Mouse (Mus musculus) hindbrain, embryonic 13.5 days (tissue): ENCODE data around the gene Gm49380. TPM values are rescaled to one million over a fixed set of nuclear protein-coding genes. Genes with fewer than 3 reads are reported as not detected.

ENCODE experiments used
- ATAC-seq: fragments of 200-750 bp; cut with Nextera tagmentation; 2 replicates; pipeline ENCODE4 v1.8.0; 2017; ENCODE audit warnings: moderate TSS enrichment; ENCODE audit not compliant: low FRiP score
- H3K27ac ChIP-seq: fragments of 300-500 bp; sonication (generic); 2 replicates; pipeline ENCODE4 v1.5.1; 2015; ENCODE audit warnings: inconsistent platforms, mild to moderate bottlenecking, moderate library complexity
- H3K27me3 ChIP-seq: fragments of 300-500 bp; sonication (generic); 2 replicates; pipeline ENCODE4 v1.6.1; 2015; ENCODE audit warnings: mild to moderate bottlenecking, inconsistent platforms
- H3K36me3 ChIP-seq: fragments of 300-500 bp; sonication (generic); 2 replicates; pipeline ENCODE4 v1.6.1; 2015; ENCODE audit warnings: mild to moderate bottlenecking, inconsistent platforms
- H3K4me1 ChIP-seq: fragments of 300-500 bp; sonication (generic); replicated peaks from 2 replicates; pipeline ENCODE4 v1.6.1; 2015; ENCODE audit warnings: inconsistent platforms
- H3K4me2 ChIP-seq: fragments of 300-500 bp; sonication (generic); 2 replicates; pipeline ENCODE4 v1.6.1; 2015; ENCODE audit warnings: inconsistent platforms, mild to moderate bottlenecking, moderate library complexity
- H3K4me3 ChIP-seq: fragments of 300-500 bp; sonication (generic); 2 replicates; pipeline ENCODE4 v1.5.1; 2015; ENCODE audit warnings: mild to moderate bottlenecking, inconsistent platforms
- H3K9ac ChIP-seq: fragments of 300-500 bp; sonication (generic); 2 replicates; pipeline ENCODE4 v1.6.1; 2015; ENCODE audit warnings: mild to moderate bottlenecking, inconsistent platforms
- H3K9me3 ChIP-seq: fragments of 300-500 bp; sonication (generic); 2 replicates; pipeline ENCODE4 v1.6.1; 2016; ENCODE audit warnings: inconsistent platforms
- WGBS: fragments of 180-500 bp; shearing (Covaris S2); methylation state at CpG from one replicate; pipeline ENCODE4 v1.1.7; 2015; 5-methylcytosine and 5-hydroxymethylcytosine counted together
- polyA plus RNA-seq: library from polyadenylated mRNA; unstranded; fragments of >200 nt; fragmentation: Nextera tagmentation; extraction: Ambion mirVana; gene quantifications from 2 replicates; pipeline ENCODE4 v1.2.1, GENCODE M21; 2015

Gm49380 gene
- polyA plus RNA-seq, 1 experiment from 2014 or later, result 0.49 TPM

DNA sequence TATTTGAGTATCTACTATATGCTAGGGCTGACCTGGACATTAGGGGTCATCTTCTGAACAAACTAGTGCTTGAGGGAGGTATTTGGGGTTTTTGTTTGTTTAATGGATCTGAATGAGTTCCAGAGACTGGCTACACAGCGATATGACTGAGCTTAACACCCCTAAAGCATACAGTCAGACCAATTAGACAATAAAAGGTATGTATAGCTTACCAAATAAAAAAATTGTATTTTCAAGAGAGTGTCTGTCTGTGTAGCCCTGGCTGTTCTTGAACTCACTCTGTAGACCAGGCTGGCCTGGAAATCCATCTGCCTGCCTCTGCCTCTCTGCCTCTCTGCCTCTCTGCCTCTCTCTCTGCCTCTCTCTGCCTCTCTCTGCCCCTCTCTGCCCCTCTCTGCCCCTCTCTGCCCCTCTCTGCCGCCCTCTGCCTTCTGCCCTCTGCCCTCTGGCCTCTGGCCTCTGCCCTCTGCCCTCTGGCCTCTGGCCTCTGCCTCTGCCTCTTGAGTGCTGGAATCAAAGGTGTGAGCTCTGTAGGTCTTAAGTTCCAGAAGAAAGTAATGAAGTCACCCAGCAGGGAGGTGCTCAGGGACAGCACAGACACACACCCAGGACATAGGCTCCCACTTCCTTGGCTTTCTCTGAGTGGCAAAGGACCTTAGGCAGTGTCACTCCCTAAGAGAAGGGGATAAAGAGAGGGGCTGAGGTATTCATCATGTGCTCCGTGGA is 68.0 kb downstream of the Gm49380 start:
- Histone ChIP-seq H3K36me3 (no peaks in the 10 kb centered on the region), H3K4me1 (peaks cover 19% of the 10 kb centered on the region), H3K27me3 (peaks cover 50% of the 10 kb centered on the region), H3K9me3 (no peaks in the 10 kb centered on the region), H3K9ac (no peak overlapping the region), H3K27ac (no peak overlapping the region), H3K4me3 (no peak overlapping the region), H3K4me2 (no peak overlapping the region)
- 76% methylated on average over 3 of the region's 3 CpGs for WGBS
- no peak for ATAC-seq

GRCm38 (mm10) chr9:44044426-44045157 is 68.7 kb downstream of the Gm49380 start:
- Histone ChIP-seq H3K9me3 (no peaks in the 10 kb centered on the region), H3K36me3 (no peaks in the 10 kb centered on the region), H3K27ac (no peak overlapping the region), H3K4me3 (no peak overlapping the region), H3K9ac (no peak overlapping the region), H3K27me3 (peaks cover 50% of the 10 kb centered on the region), H3K4me1 (peaks cover 19% of the 10 kb centered on the region), H3K4me2 (no peak overlapping the region)
- ATAC-seq, result no peak
- WGBS, result 41% methylated on average over 14 of the region's 14 CpGs

- Histone ChIP-seq H3K4me3 (peak overlapping the region; percentile 43), H3K9ac (peak overlapping the region; percentile 68), H3K4me1 (peaks cover 19% of the 10 kb centered on the region), H3K9me3 (no peaks in the 10 kb centered on the region), H3K4me2 (peak overlapping the region; percentile 80), H3K27me3 (peaks cover 50% of the 10 kb centered on the region), H3K27ac (no peak overlapping the region), H3K36me3 (no peaks in the 10 kb centered on the region)
- ATAC-seq, result no peak
- WGBS, result 6% methylated on average over 22 of the region's 23 CpGs
These were observed 69.4 kb downstream of the Gm49380 start for GRCm38 (mm10) chr9:44043708-44044425.

- Histone ChIP-seq H3K27me3 (peaks cover 50% of the 10 kb centered on the region), H3K36me3 (no peaks in the 10 kb centered on the region), H3K9me3 (no peaks in the 10 kb centered on the region), H3K9ac (peak within 1 kb of the TSS; percentile 68), H3K4me3 (peak within 1 kb of the TSS; percentile 43), H3K4me2 (peak within 1 kb of the TSS; percentile 80), H3K27ac (no peak within 1 kb of the TSS), H3K4me1 (peaks cover 19% of the 10 kb centered on the region)
- peak; percentile 77 for ATAC-seq
- WGBS, result under 1% methylated on average over 29 of the region's 30 CpGs
These were observed 70.2 kb downstream of the Gm49380 start, which contains the start of gene Thy1 for GRCm38 (mm10) chr9:44042836-44043707. Thy1 (plus strand) TSS chr9:44043384.

- no peaks in the 10 kb centered on the region for H3K36me3 ChIP-seq
- no peak overlapping the region for H3K9ac ChIP-seq
- H3K27me3 ChIP-seq, result peaks cover 50% of the 10 kb centered on the region
- H3K9me3 ChIP-seq, result no peaks in the 10 kb centered on the region
- peaks cover 19% of the 10 kb centered on the region for H3K4me1 ChIP-seq
- H3K27ac ChIP-seq, result no peak overlapping the region
- no peak overlapping the region for H3K4me3 ChIP-seq
- H3K4me2 ChIP-seq, result no peak overlapping the region
- WGBS, result 84% methylated on average over 1 of the region's 1 CpGs
- no peak for ATAC-seq
These were observed 71.0 kb downstream of the Gm49380 start for GRCm38 (mm10) chr9:44042396-44042680.

GRCm38 (mm10) chr9:44041511-44042395 is 71.5 kb downstream of the Gm49380 start:
- ATAC-seq, result no peak
- Histone ChIP-seq H3K4me1 (peaks cover 19% of the 10 kb centered on the region), H3K9me3 (no peaks in the 10 kb centered on the region), H3K4me3 (no peak overlapping the region), H3K4me2 (no peak overlapping the region), H3K36me3 (no peaks in the 10 kb centered on the region), H3K27ac (no peak overlapping the region), H3K9ac (no peak overlapping the region), H3K27me3 (peaks cover 50% of the 10 kb centered on the region)
- WGBS, result 63% methylated on average over 7 of the region's 7 CpGs

DNA sequence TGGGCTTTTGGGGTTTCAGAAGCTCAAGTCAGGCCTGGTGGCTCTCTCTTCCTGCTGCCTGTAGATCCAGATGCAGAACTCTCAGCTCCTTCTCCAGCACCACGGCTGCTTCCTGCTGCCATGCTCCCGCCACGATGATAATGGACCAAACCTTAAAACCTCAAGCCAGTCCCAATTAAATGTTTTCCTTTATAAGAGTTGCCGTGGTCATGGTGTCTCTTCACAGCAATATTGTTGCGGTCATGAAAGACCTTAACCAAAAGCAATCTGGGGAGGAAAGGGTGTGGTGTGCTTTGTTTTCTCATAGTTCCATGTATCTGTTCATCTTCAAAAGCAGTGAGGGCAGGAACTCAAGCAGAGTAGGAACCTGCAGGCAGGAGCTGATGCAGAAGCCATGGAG is 76.2 kb downstream of the Gm49380 start:
- no peak for ATAC-seq
- H3K27ac ChIP-seq, result no peak overlapping the region
- WGBS, result 93% methylated on average over 5 of the region's 5 CpGs

GRCm38 (mm10) chr9:44033957-44034727 is 79.2 kb downstream of the Gm49380 start:
- Histone ChIP-seq H3K9me3 (no peaks in the 10 kb centered on the region), H3K27ac (no peak overlapping the region), H3K4me1 (no peaks in the 10 kb centered on the region), H3K4me3 (no peak overlapping the region), H3K9ac (no peak overlapping the region), H3K27me3 (no peaks in the 10 kb centered on the region), H3K36me3 (no peaks in the 10 kb centered on the region), H3K4me2 (no peak overlapping the region)
- WGBS, result 76% methylated on average over 13 of the region's 13 CpGs
- no peak for ATAC-seq

More for the DNA sequence above, 76.2 kb downstream of the Gm49380 start:
- Histone ChIP-seq H3K4me2 (no peak overlapping the region), H3K9ac (no peak overlapping the region), H3K36me3 (no peaks in the 10 kb centered on the region), H3K9me3 (no peaks in the 10 kb centered on the region), H3K4me3 (no peak overlapping the region), H3K4me1 (no peaks in the 10 kb centered on the region), H3K27me3 (peaks cover 8% of the 10 kb centered on the region)

GRCm38 (mm10) chr9:44033317-44033716 is 80.0 kb downstream of the Gm49380 start:
- Histone ChIP-seq H3K4me3 (no peak overlapping the region), H3K36me3 (no peaks in the 10 kb centered on the region), H3K4me1 (no peaks in the 10 kb centered on the region), H3K9me3 (no peaks in the 10 kb centered on the region), H3K27me3 (no peaks in the 10 kb centered on the region), H3K9ac (no peak overlapping the region), H3K27ac (no peak overlapping the region), H3K4me2 (no peak overlapping the region)
- ATAC-seq, result no peak
- WGBS, result 94% methylated on average over 5 of the region's 5 CpGs

DNA sequence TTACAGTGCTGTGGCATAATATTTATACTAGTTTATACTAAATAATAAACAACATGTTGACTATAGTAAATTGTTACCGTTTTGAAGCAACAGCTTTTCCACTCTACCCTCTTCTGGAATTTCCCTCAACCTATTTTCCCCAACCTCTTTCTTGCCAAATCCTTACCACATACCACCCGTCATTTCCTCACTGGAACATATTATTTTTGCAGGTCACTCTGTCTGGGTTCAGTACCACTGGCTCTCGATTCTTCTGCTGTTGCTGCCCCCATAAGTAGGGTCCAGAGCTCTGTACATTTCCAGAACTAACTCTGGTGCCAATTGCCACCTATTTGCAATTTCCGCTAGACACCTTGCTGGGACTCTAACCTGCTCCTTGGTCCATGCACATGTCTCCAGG is 81.4 kb downstream of the Gm49380 start:
- no peak overlapping the region for H3K4me2 ChIP-seq
- no peak overlapping the region for H3K27ac ChIP-seq
- no peaks in the 10 kb centered on the region for H3K27me3 ChIP-seq
- no peak overlapping the region for H3K4me3 ChIP-seq
- no peak for ATAC-seq
- no peaks in the 10 kb centered on the region for H3K9me3 ChIP-seq
- WGBS, result 85% methylated on average over 4 of the region's 4 CpGs
- no peaks in the 10 kb centered on the region for H3K36me3 ChIP-seq
- no peak overlapping the region for H3K9ac ChIP-seq
- H3K4me1 ChIP-seq, result no peaks in the 10 kb centered on the region

GRCm38 (mm10) chr9:44031079-44031478 is 82.2 kb downstream of the Gm49380 start:
- no peak overlapping the region for H3K4me2 ChIP-seq
- no peaks in the 10 kb centered on the region for H3K9me3 ChIP-seq
- no peak overlapping the region for H3K9ac ChIP-seq
- no peak overlapping the region for H3K27ac ChIP-seq
- no peak overlapping the region for H3K4me3 ChIP-seq
- H3K36me3 ChIP-seq, result no peaks in the 10 kb centered on the region
- H3K4me1 ChIP-seq, result no peaks in the 10 kb centered on the region
- H3K27me3 ChIP-seq, result no peaks in the 10 kb centered on the region
- ATAC-seq, result no peak
- WGBS, result 87% methylated on average over 5 of the region's 5 CpGs
